Mouse (Mus musculus): Measurements from ENCODE around the gene Xylb. TPM values are rescaled to one million over a fixed set of nuclear protein-coding genes. Genes with fewer than 3 reads are reported as not detected.
A peak's percentile ranks its signal among the peaks of the same experiment; 100 is the strongest.

Xylb gene
- polyA plus RNA-seq, 2 experiments, result 5.2 to 8.9 TPM

- H3K9me3 ChIP-seq (ENCODE audit: control insufficient read depth, low read length), result no peaks in the 10 kb centered on the region
- no peaks in the 10 kb centered on the region for H3K27me3 ChIP-seq (ENCODE audit: control insufficient read depth, insufficient read depth, low read length)
- H3K27ac ChIP-seq (replicated peaks; ENCODE audit: low read depth, low read length), result no peak overlapping the region
- no peak overlapping the region for H3K4me2 ChIP-seq (replicated peaks; ENCODE audit: low read depth, low read length, severe bottlenecking)
- 86% methylated on average over 4 of the region's 4 CpGs for WGBS
- ATAC-seq (ENCODE audit: low FRiP score, low read depth), result no peak
- TF ChIP-seq POLR2A (IDR thresholded peaks at IDR 0.05; ENCODE audit: borderline replicate concordance, extremely low read depth, insufficient read depth, insufficient read length), result no peak
- no peak overlapping the region for H3K9ac ChIP-seq (ENCODE audit: low read depth, low read length, severe bottlenecking)
- H3K36me3 ChIP-seq (ENCODE audit: control insufficient read depth, insufficient read depth, low read length), result no peaks in the 10 kb centered on the region
- DNase-seq (ENCODE audit: low spot score), result no peak
- H3K4me1 ChIP-seq (ENCODE audit: control insufficient read depth, insufficient read depth, low read length), result no peaks in the 10 kb centered on the region
- no peak overlapping the region for H3K4me3 ChIP-seq (replicated peaks; ENCODE audit: low read length)
Observed at GRCm38 (mm10) chr9:119378231-119378630, 21.1 kb downstream of the Xylb start.

GRCm38 (mm10) chr9:119382603-119383002, 25.4 kb downstream of the Xylb start:
- Histone ChIP-seq H3K9ac (ENCODE audit: low read depth, low read length, severe bottlenecking) (no peak overlapping the region), H3K4me1 (ENCODE audit: control insufficient read depth, insufficient read depth, low read length) (no peaks in the 10 kb centered on the region), H3K4me2 (replicated peaks; ENCODE audit: low read depth, low read length, severe bottlenecking) (no peak overlapping the region), H3K9me3 (ENCODE audit: control insufficient read depth, low read length) (no peaks in the 10 kb centered on the region), H3K27me3 (ENCODE audit: control insufficient read depth, insufficient read depth, low read length) (no peaks in the 10 kb centered on the region), H3K27ac (replicated peaks; ENCODE audit: low read depth, low read length) (no peak overlapping the region), H3K36me3 (ENCODE audit: control insufficient read depth, insufficient read depth, low read length) (no peaks in the 10 kb centered on the region), H3K4me3 (replicated peaks; ENCODE audit: low read length) (no peak overlapping the region)
- 66% methylated on average over 6 of the region's 6 CpGs for WGBS
- DNase-seq (ENCODE audit: low spot score), result no peak
- TF ChIP-seq POLR2A (IDR thresholded peaks at IDR 0.05; ENCODE audit: borderline replicate concordance, extremely low read depth, insufficient read depth, insufficient read length), result no peak
- no peak for ATAC-seq (ENCODE audit: low FRiP score, low read depth)

- H3K9me3 ChIP-seq (ENCODE audit: control insufficient read depth, low read length), result no peaks in the 10 kb centered on the region
- no peak overlapping the region for H3K9ac ChIP-seq (ENCODE audit: low read depth, low read length, severe bottlenecking)
- peak; percentile 63 for DNase-seq (ENCODE audit: low spot score)
- no peak overlapping the region for H3K27ac ChIP-seq (replicated peaks; ENCODE audit: low read depth, low read length)
- no peaks in the 10 kb centered on the region for H3K4me1 ChIP-seq (ENCODE audit: control insufficient read depth, insufficient read depth, low read length)
- H3K36me3 ChIP-seq (ENCODE audit: control insufficient read depth, insufficient read depth, low read length), result 0 out of 2 replicates have a peak, but pooled peaks cover 5% of the 10 kb centered on the region
- ATAC-seq (ENCODE audit: low FRiP score, low read depth), result no peak
- no peak overlapping the region for H3K4me3 ChIP-seq (replicated peaks; ENCODE audit: low read length)
- no peak for TF ChIP-seq POLR2A (IDR thresholded peaks at IDR 0.05; ENCODE audit: borderline replicate concordance, extremely low read depth, insufficient read depth, insufficient read length)
- no peaks in the 10 kb centered on the region for H3K27me3 ChIP-seq (ENCODE audit: control insufficient read depth, insufficient read depth, low read length)
- H3K4me2 ChIP-seq (replicated peaks; ENCODE audit: low read depth, low read length, severe bottlenecking), result no peak overlapping the region
- WGBS, result 45% methylated on average over 5 of the region's 5 CpGs
Observed at GRCm38 (mm10) chr9:119388956-119389355, 31.8 kb downstream of the Xylb start.

- no peak overlapping the region for H3K4me2 ChIP-seq (replicated peaks; ENCODE audit: low read depth, low read length, severe bottlenecking)
- H3K36me3 ChIP-seq (ENCODE audit: control insufficient read depth, insufficient read depth, low read length), result 0 out of 2 replicates have a peak, but pooled peaks cover 5% of the 10 kb centered on the region
- H3K4me3 ChIP-seq (replicated peaks; ENCODE audit: low read length), result no peak overlapping the region
- no peaks in the 10 kb centered on the region for H3K9me3 ChIP-seq (ENCODE audit: control insufficient read depth, low read length)
- H3K27ac ChIP-seq (replicated peaks; ENCODE audit: low read depth, low read length), result no peak overlapping the region
- 85% methylated on average over 2 of the region's 2 CpGs for WGBS
- ATAC-seq (ENCODE audit: low FRiP score, low read depth) (no peak), DNase-seq (ENCODE audit: low spot score) (no peak)
- H3K9ac ChIP-seq (ENCODE audit: low read depth, low read length, severe bottlenecking), result no peak overlapping the region
- no peaks in the 10 kb centered on the region for H3K4me1 ChIP-seq (ENCODE audit: control insufficient read depth, insufficient read depth, low read length)
- TF ChIP-seq POLR2A (IDR thresholded peaks at IDR 0.05; ENCODE audit: borderline replicate concordance, extremely low read depth, insufficient read depth, insufficient read length), result no peak
- no peaks in the 10 kb centered on the region for H3K27me3 ChIP-seq (ENCODE audit: control insufficient read depth, insufficient read depth, low read length)
Observed at GRCm38 (mm10) chr9:119390214-119390613, 33.0 kb downstream of the Xylb start.

GRCm38 (mm10) chr9:119394808-119395207, 37.6 kb downstream of the Xylb start:
- Histone ChIP-seq H3K9ac (ENCODE audit: low read depth, low read length, severe bottlenecking) (no peak overlapping the region), H3K4me3 (replicated peaks; ENCODE audit: low read length) (no peak overlapping the region), H3K36me3 (ENCODE audit: control insufficient read depth, insufficient read depth, low read length) (0 out of 2 replicates have a peak, but pooled peaks cover 5% of the 10 kb centered on the region), H3K4me2 (replicated peaks; ENCODE audit: low read depth, low read length, severe bottlenecking) (no peak overlapping the region), H3K27ac (replicated peaks; ENCODE audit: low read depth, low read length) (no peak overlapping the region), H3K27me3 (ENCODE audit: control insufficient read depth, insufficient read depth, low read length) (no peaks in the 10 kb centered on the region), H3K9me3 (ENCODE audit: control insufficient read depth, low read length) (no peaks in the 10 kb centered on the region), H3K4me1 (ENCODE audit: control insufficient read depth, insufficient read depth, low read length) (no peaks in the 10 kb centered on the region)
- TF ChIP-seq POLR2A (IDR thresholded peaks at IDR 0.05; ENCODE audit: borderline replicate concordance, extremely low read depth, insufficient read depth, insufficient read length), result no peak
- DNase-seq (ENCODE audit: low spot score) (no peak), ATAC-seq (ENCODE audit: low FRiP score, low read depth) (no peak)
- WGBS, result 70% methylated on average over 1 of the region's 1 CpGs

- H3K4me3 ChIP-seq (replicated peaks; ENCODE audit: low read length), result peak overlapping the region; percentile 84
- no peak for DNase-seq (ENCODE audit: low spot score)
- no peaks in the 10 kb centered on the region for H3K36me3 ChIP-seq (ENCODE audit: control insufficient read depth, insufficient read depth, low read length)
- H3K27me3 ChIP-seq (ENCODE audit: control insufficient read depth, insufficient read depth, low read length), result no peaks in the 10 kb centered on the region
- H3K9ac ChIP-seq (ENCODE audit: low read depth, low read length, severe bottlenecking), result no peak overlapping the region
- 4% methylated on average over 7 of the region's 7 CpGs for WGBS
- no peaks in the 10 kb centered on the region for H3K9me3 ChIP-seq (ENCODE audit: control insufficient read depth, low read length)
- no peak for ATAC-seq (ENCODE audit: low FRiP score, low read depth)
- H3K4me2 ChIP-seq (replicated peaks; ENCODE audit: low read depth, low read length, severe bottlenecking), result peak overlapping the region; percentile 97
- no peak overlapping the region for H3K27ac ChIP-seq (replicated peaks; ENCODE audit: low read depth, low read length)
- H3K4me1 ChIP-seq (ENCODE audit: control insufficient read depth, insufficient read depth, low read length), result peaks cover 12% of the 10 kb centered on the region
- no peak for TF ChIP-seq POLR2A (IDR thresholded peaks at IDR 0.05; ENCODE audit: borderline replicate concordance, extremely low read depth, insufficient read depth, insufficient read length)
Observed at GRCm38 (mm10) chr9:119401351-119401750, 44.2 kb downstream of the Xylb start.

Data from limb, embryonic 14.5 days (tissue).